Mouse (Mus musculus): ENCODE data around the gene Cnpy2.
"Not testable (repeated sequence)": the region's sequence is repeated elsewhere in the genome, so short reads cannot be mapped to it uniquely, and the experiment has no call there.

The Cnpy2 gene

DNA sequence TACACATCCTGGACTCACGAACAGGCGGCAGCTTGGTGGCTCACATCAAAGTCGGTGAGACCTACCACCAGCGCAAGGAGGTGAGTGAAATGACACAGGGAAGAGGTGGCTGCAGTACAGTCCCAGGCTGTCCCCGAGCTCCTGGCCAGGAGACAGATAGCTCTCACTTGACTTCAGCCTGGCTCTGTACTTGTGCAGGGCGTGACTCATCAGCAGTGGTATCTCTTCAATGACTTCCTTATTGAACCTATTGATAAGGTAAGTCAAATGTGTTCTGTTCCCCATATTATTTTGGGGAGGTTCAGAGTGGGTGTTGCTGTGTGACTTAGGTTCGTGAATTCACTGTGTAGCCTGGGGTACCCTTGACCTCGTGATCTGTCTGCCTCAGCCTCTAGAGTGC is 6.7 kb upstream of the Cnpy2 start:
- no peak for DNase-seq (ENCODE audit: low spot score)

DNA sequence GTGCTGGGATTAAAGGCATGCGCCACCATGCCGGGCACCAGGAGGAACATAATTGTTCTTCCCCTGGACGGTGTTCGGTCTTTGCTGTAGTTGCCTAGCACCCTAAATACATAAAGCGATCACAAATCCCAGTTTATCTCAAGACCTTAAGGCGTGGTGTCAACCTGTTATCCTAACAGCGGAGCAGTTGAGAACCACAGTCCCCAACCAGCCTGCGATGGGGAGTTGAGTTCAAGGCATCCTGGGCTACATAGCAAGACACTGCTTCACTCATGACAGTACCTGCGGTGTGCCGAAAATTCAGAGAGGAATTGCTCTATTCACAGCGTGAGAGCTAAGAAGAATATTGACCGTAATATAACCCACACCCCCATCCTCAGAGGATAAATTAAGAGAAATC is 618 bp upstream of the Cnpy2 start:
- no peak for DNase-seq (ENCODE audit: low spot score)

DNA sequence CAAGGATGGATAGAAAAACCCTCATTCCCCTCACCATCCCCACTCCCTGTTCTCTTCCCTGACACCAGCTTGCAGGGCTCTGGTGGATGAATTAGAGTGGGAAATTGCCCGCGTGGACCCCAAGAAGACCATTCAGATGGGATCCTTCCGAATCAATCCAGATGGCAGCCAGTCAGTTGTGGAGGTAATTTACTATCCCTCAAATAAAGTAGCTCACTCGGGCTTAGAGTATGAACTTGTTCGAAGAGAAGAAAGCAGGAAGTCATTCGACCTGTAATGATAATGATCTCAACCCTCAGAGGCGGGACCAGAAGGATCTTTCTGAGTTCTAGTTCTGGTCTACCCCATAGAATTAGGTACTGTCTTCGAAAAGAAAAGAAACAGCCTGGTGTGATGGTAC is 1.3 kb downstream of the Cnpy2 start:
- DNase-seq (ENCODE audit: low spot score): no peak

DNA sequence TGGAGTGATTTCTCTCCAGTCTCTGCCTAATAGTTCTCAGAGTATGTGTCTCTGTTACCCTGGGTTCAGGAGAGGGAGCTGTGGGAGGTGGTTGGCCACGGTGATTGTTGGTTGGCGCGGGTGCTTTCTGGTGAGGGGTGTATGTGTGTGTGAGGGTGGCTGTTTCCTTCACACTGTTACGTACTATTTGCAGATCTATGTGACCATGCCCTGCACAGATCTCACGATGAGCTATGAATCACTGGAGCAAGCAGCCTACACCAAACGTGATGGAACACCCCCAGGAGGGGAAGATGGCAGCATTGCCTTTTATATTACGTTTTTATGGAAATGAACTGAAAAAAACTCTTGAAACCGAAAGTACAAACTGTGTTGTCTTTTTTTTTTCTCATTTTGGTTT is 4.6 kb downstream of the Cnpy2 start:
- no peak for DNase-seq (ENCODE audit: low spot score)

DNA sequence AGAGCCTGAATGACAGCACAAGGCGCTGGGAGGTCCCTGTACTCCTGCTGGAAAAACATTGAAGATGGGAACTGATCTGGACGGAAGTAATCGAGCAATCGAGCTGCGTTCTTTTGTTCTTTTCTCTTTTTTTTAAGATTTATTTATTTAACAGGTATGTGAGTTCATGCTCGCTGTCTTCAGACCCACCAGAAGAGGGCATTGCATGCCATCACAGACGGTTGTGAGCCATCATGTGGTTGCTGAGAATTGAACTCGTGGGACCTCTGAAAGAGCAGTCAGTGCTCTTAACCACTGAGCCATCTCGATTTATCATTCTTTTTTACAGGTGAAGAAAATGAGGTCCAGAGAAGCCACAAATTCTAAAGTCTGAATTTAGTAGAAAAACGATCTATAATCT is 5.4 kb downstream of the Cnpy2 start:
- no peak for DNase-seq (ENCODE audit: low spot score)

DNA sequence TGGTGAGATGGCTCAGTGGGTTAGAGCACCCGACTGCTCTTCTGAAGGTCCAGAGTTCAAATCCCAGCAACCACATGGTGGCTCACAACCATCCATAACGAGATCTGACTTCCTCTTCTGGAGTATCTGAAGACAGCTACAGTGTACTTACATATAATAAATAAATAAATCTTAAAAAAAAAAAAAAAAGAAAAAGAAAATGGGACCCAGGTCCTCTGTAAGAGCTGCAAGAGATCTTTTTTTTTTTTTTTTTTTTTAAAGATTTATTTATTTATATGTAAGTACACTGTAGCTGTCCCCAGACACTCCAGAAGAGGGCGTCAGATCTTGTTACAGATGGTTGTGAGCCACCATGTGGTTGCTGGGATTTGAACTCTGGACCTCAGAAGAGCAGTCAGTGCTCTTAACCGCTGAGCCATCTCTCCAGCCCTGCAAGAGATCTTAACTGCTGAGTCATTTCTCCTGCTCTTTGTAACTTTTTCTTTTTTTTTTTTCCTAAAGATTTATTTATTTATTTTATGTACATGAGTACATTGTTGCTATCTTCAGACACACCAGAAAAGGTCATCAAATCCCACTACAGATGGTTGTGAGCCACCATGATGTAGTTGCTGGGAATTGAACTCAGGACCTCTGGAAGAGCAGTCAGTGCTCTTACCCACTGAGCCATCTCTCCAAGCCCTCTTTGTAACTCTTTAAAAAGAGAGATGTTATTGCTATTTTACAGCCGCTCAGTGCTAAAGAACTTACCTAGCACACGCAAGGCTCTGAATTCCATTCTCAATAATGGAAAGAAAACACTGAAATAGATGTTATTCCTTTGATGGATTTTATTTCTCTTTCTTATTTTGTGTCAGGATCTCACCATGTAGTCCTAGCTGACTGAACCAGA is 10.3 kb downstream of the Cnpy2 start:
- DNase-seq (ENCODE audit: low spot score): not testable (repeated sequence)

DNA sequence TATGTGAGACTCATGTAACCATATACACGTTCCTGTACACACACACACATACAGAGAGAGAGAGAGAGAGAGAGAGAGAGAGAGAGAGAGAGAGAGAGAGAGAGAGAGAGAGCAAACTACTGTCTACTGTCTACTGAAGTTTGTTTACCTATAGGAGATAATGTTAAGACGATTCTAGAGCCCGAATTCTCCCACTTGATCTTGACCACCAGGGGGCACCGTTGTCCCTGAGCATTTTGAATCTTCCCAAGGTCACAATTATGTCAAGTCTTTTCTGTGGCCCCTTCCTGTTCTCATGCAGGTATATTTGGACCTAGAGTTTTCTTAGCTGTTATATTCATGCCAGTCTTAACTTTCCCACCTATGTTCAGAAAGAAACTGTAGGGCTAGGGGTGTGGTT is 13.3 kb downstream of the Cnpy2 start:
- peak; percentile 69 for DNase-seq (ENCODE audit: low spot score)

DNA sequence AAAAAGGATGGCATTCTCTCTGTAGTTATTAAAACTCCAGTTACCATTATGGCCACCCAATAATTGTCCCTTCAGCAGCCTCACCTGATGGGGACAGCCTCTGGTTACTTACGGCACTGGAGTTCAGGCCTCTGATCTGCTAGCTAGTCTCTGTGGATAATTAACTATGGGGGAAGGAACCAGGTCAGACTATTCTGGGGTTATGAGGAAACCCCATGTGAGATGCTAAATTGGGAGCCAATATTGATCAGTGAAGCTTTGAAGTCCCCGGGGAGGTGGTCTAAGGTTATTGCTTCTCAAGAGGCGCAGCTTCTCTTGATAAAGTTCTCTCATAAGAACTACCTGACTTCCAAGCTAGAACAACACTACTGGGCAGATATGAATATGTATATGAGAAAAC is 13.9 kb downstream of the Cnpy2 start:
- DNase-seq (ENCODE audit: low spot score): no peak

DNA sequence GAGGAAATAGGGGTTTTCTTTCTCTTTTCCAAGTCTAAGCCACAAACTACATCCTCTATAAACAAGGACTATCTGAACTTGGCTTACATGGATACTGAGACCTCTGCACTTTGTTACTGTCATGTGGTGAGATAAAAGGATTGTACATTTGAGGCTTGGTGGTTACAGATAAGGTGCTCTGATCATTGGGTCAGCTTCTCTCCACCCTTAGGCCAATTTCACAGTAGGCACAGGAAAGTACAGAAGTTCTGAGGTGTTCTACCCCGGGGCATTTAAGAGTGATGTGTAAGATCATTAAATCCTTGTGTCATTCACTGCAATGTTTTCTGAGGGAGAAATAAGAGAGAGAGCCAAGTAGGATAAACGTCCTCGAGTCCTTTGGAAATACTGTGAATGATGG is 14.3 kb downstream of the Cnpy2 start:
- DNase-seq (ENCODE audit: low spot score): no peak

DNA sequence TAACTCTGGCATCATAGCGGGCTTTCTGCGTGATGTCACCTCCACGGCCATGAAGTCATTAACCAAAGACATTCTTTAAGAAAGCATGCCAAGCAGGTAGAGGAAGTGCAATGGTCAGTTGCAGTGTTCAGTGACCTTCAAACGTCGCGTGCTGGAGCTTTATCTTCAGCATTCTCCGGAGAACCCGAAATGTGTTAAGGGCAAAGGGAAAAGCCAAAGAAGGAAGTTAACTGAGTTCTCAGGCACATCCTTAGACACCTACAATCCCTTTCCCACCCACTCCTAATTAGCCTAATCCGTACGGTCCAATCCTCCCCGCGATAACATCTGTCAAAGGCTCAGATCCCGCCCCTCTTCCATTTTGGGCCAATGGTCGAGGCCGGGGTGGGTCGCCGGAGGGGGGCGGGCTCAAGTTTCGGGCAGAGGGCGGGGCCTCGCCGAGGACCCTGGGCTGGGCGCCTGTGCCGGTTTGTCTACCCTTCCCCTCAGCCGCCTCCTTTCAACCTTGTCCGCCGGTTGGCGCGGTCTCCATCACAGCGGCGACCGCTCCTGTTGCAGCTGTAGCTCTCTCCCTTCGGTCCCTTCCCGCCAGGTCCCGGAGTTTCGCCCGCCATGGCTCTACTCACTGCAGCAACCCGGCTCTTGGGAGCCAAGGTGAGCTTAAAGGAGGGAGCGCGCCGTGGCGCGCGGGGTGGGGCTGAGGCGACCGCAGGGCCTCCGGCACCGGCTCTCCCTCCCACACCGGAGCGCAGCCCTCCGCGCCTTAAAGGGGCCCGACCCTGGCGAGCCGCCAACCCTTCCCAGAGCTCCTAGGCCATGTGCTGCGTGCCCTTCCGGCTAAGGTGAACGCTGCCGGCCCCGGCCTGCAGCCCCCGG is 15.3 kb downstream of the Cnpy2 start, which contains the start of gene Cs:
TSS of gene Cs (plus strand) at position 429 of the 876 bp plus-strand sequence.
- peak; percentile 97 for DNase-seq (ENCODE audit: low spot score)

DNA sequence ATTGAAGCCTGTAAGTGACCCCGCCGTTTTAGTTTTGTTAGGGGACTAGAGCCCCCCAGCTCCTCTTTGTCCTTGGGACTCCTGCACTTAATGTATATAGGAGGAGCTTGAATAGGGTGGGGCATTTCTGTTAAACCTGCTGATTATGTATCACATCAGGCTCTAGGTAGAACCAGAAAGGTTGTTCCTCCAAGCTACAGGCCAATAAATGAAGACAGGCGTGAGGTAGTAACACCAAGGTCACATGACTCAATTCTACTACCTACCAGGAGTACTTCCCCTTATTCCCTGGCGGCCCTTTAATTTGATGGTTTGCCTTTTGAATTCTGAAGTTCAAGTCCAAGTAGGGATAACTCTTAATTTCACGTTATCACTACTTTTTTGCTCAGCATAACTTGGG is 16.2 kb downstream of the Cnpy2 start:
- DNase-seq (ENCODE audit: low spot score): no peak

DNA sequence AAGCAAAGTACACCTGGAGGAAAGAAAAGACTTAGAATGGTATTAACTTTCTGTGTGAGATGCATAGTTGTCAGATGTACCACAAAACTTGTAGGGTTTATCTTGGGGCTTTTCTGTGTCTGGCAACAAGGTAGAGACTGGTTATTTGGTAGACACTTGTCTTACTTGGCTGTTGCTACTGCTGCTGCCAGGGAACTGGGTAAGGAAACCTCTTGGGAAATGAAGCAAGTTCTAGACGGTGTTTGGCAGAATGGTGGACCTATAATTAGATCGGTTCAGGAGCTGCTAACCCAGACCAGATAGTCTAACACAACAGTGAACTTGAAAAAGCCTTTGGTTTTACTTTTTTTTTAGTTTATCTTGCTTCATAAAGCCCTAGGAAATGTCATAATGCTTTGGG is 16.7 kb downstream of the Cnpy2 start:
- no peak for DNase-seq (ENCODE audit: low spot score)

DNA sequence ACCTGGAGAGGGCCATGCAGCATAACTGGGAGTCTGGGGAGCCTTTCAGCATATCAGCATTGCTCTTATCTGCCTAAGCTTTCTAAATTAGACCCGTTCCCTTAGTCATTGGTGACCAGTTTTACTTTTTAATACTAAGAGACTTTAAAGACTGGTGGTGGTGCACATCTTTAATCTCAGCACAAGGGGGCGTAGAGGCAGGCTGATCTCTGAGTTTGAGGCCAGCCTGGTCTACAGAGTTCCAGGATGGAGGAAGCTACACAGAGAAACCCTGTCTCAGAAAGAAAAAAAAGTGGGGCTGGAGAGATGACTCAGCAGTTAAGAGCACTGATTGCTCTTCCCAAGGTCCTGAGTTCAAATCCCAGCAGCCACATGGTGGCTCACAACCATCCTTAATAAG is 18.0 kb downstream of the Cnpy2 start:
- DNase-seq (ENCODE audit: low spot score): no peak

DNA sequence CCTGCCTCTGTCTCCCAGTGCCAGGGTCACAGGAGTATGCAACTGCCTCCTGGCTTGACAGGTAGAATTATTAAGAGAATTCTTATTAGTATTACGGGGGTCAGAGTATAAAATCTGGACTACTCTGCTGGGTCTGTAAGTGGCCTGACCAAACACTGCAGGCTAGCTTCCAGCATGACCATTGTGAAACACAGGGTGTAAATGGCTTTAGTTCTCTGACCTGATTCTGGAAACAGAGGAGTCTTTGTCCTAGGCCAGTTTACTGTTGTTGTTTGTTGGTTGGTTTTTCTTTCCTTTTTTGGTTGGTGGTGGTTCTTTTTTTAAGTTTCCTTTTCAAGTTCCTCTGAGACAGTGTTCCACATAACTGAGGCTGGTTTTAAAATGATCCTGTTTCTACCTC is 21.2 kb downstream of the Cnpy2 start:
- DNase-seq (ENCODE audit: low spot score): no peak

DNA sequence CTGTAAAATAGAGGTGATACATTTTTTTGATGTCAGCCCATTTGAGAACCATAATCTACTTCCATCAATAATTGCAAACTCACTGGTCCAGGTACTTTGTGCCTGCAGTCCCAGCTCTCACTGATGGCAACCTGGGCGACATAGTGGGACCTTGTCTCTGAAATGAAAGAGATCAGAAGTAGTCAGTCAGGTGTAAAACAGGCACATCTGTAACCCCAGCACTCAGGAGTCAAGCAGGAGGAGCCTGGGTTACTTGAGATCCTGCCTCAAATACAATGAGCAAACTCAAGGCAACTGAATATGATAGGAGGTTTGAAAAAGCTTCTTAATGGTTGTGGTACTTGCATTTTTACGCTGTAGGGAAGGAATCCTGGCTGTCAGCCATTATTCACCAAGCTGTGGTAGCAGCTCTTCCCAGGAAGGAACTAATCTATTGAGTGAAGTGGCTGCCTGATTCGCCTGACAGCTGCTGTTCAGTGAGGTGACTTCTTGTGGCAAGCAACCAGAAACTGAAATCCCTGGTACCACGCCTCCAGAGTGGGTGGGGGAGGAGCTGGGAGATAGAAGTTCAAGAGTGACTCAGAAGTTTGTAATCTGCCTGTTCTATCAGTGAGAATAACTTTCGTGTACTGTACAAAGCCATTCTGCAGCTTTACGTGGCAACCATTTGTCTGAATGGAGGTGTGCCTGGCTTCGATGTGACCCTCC is 22.5 kb downstream of the Cnpy2 start:
- DNase-seq (ENCODE audit: low spot score): peak; percentile 53

DNA sequence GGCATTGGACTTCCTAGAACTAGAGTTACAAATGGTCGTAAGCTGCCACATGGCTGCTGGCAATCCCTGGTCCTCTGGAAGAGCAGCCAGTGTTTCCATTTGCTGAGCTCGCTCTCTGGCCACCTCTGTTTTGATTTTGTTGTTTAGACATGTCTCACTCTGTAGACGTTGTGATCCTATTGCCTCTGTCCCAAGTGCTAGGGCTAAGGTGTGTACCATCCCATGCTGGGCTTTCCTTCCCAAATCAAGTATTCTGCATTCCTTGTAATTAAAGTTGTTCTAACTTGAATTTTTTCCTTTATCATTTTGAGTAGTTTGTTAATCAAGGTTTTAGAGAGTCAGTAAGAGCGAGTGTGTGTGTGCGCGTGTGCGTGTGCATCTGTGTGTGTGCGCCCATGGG is 25.3 kb downstream of the Cnpy2 start:
- DNase-seq (ENCODE audit: low spot score): no peak

DNA sequence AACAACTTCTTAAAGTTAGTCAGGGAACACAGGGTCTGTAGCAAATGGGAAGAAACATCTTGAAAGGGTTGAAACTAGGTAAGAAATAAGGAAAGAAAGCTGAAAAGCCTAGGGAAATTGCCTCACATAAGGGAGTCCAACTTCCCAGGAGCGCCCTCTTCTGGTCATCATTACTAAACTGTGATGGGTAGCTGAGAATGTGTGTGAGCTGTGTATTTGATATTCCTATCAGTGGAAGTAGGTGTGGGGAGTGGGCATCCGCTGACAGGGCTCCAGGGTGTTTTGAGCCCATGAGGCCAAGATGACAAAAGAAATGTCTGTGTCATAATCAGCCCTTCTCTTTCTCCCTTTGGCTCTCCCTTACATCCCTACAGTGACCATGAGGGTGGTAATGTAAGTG is 36.5 kb downstream of the Cnpy2 start:
- no peak for DNase-seq (ENCODE audit: low spot score)

DNA sequence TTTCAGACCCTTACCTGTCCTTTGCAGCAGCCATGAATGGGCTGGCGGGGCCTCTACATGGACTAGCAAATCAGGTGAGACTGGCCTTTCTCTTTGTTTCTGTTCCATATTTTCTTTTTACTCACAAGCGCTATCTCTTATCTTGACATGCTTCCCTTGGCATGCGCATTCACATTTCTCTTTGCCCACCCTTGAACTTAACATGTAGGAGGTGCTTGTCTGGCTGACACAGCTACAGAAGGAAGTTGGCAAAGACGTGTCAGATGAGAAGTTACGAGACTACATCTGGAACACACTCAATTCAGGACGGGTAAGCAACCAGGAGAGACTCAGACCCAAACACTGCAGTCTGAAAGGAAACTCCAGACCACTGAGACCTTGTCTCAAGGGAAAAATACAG is 37.0 kb downstream of the Cnpy2 start:
- DNase-seq (ENCODE audit: low spot score): no peak

DNA sequence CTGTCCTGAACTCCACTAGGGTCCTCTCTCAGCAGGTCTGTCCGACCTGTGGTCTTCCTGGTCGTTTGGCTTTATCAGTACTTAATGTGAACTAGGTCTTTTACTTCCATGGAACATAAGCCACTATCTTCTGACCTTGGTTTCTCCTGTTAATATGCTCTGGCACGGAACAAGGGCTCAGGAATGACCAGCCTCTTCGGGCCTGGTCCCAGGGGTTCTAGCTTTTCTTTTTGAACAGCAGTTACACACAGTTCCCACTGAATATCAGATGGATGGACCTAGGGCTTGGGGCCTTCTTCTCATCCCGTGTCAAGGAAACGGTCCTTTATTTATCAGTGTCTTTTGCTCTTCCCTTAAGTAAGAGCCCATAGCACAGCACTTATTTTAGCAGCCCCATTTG is 39.6 kb downstream of the Cnpy2 start:
- DNase-seq (ENCODE audit: low spot score): no peak

DNA sequence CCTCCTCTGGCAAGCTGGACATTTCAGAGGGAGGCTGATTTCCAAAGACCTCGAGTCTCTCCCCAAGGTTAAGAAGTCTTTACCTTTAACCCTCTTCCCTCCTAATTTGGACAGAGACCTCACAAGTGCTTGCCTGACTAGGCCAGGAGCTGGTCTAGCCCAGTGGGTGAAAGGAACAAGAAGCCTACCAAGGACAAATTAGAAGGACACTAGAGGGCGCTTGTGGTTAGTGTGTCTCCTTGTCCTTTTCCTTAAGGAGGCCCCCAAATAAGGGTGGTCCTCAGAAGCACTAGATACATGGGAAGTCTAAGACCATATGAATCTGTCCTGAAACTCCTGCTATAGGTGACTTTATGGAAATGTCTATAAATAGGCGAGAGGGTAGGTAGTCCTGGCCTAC is 40.3 kb downstream of the Cnpy2 start:
- no peak for DNase-seq (ENCODE audit: low spot score)

DNA sequence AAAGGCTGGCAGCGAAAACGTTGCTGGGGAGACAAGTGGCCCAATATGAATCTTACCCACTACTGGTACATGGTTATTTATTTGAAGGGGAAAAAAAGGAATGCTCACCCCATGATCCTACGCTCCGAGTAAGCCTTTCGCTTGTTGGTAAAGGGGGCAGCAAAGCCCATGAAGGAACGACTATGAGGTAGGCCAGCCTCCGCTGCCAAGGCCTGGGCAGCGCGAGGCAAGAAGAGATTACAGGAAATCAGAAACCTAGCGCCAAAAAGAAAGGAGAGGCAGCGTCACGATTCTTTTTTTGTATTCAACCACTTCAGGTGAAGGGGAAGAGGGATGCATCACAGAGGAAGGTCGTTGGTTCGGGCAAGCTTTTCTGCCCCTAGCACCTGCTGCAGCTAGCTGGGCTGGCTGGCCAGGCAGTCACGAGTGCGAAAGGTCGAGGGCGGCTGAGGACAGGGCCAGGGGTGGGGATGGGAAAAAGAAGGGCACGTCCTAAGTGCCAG is 45.7 kb downstream of the Cnpy2 start:
- DNase-seq (ENCODE audit: low spot score): no peak
